Mouse (Mus musculus): ENCODE results near the gene Ralgps2. TPM values are rescaled to one million over a fixed set of nuclear protein-coding genes. Genes with fewer than 3 reads are reported as not detected.

Gene Ralgps2
- polyA plus RNA-seq, 1 experiment from 2014 or later: 91.7 TPM

GRCm38 (mm10) chr1:156870028-156870427 is 69.4 kb downstream of the Ralgps2 start:
- Histone ChIP-seq H3K9ac (no peak overlapping the region), H3K4me2 (no peak overlapping the region), H3K36me3 (peaks cover 33% of the 10 kb centered on the region), H3K4me3 (no peak overlapping the region), H3K27ac (replicated peaks) (no peak overlapping the region), H3K27me3 (no peaks in the 10 kb centered on the region), H3K9me3 (no peaks in the 10 kb centered on the region), H3K4me1 (replicated peaks) (no peaks in the 10 kb centered on the region)
- no peak for ATAC-seq (ENCODE audit: low read depth)
- 93% methylated on average over 5 of the region's 5 CpGs for WGBS

DNA sequence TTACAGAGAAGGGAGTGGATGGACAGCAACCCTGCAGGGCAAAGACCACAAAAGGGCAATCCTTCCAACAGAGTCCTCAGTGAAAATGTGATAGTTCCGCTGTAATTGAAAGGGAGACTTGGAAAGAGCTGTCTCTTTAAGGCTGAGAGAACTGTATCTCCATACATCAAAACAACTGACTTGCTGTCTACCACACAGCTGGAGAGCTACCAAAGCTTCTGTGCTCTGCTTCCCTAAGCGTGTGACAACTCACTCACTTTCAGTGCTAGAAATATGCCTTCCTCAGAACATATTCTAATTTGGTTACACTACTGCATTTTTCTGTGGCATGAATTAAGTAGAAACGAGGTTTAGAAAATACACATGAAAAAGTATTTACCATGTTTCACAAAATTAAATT is 75.2 kb downstream of the Ralgps2 start:
- Histone ChIP-seq H3K9me3 (no peaks in the 10 kb centered on the region), H3K27ac (replicated peaks) (peak overlapping the region; percentile 14; the same call in 1 of the 2 replicates), H3K9ac (no peak overlapping the region), H3K36me3 (peaks cover 7% of the 10 kb centered on the region; the same call in 1 of the 2 replicates), H3K4me2 (no peak overlapping the region), H3K4me3 (no peak overlapping the region), H3K4me1 (replicated peaks) (peaks cover 16% of the 10 kb centered on the region), H3K27me3 (no peaks in the 10 kb centered on the region)
- WGBS: 49% methylated on average over 3 of the region's 3 CpGs
- no peak for ATAC-seq (ENCODE audit: low read depth)

DNA sequence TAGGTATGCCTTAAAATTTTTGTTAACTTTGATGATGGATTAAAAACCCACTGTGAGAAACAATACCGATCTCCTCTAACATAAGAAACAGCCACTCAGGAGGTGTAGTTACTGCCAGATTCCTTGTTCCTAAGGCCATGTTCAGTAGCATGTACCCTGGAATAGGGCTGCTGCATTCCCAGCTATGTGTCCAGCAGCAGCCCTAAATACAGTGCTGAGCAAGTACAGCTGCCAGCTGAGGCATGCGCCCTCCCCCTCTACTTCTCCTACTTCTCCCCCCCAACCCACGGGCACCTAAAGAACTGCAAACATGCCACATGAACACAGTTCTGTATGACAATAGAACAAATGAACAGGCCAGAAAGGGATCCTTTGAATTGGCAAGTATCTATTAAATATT is 75.7 kb downstream of the Ralgps2 start:
- 54% methylated on average over 3 of the region's 3 CpGs for whole genome bisulfite sequencing
- H3K4me3 ChIP-seq: no peak overlapping the region
- peaks cover 7% of the 10 kb centered on the region; the same call in 1 of the 2 replicates for H3K36me3 ChIP-seq
- 0 out of 2 replicates have a peak overlapping the region, but pooled peaks have one; percentile 14 for H3K27ac ChIP-seq (replicated peaks)
- H3K4me1 ChIP-seq (replicated peaks): peaks cover 16% of the 10 kb centered on the region
- no peaks in the 10 kb centered on the region for H3K27me3 ChIP-seq
- H3K9ac ChIP-seq: no peak overlapping the region
- no peak for ATAC-seq (ENCODE audit: low read depth)
- H3K9me3 ChIP-seq: no peaks in the 10 kb centered on the region
- H3K4me2 ChIP-seq: no peak overlapping the region

- H3K9me3 ChIP-seq: no peaks in the 10 kb centered on the region
- no peak overlapping the region for H3K9ac ChIP-seq
- peaks cover 16% of the 10 kb centered on the region for H3K4me1 ChIP-seq (replicated peaks)
- no peak for ATAC-seq (ENCODE audit: low read depth)
- H3K4me2 ChIP-seq: no peak overlapping the region
- H3K27me3 ChIP-seq: no peaks in the 10 kb centered on the region
- WGBS: 42% methylated on average over 4 of the region's 4 CpGs
- H3K36me3 ChIP-seq: peaks cover 2% of the 10 kb centered on the region; the same call in 1 of the 2 replicates
- no peak overlapping the region for H3K27ac ChIP-seq (replicated peaks)
- no peak overlapping the region for H3K4me3 ChIP-seq
Measured at GRCm38 (mm10) chr1:156861475-156862043, 77.9 kb downstream of the Ralgps2 start.

GRCm38 (mm10) chr1:156860266-156860665 is 79.2 kb downstream of the Ralgps2 start:
- 90% methylated on average over 8 of the region's 8 CpGs for WGBS
- Histone ChIP-seq H3K9me3 (no peaks in the 10 kb centered on the region), H3K27ac (replicated peaks) (no peak overlapping the region), H3K27me3 (no peaks in the 10 kb centered on the region), H3K4me3 (no peak overlapping the region), H3K36me3 (peaks cover 7% of the 10 kb centered on the region; the same call in 1 of the 2 replicates), H3K4me1 (replicated peaks) (peaks cover 16% of the 10 kb centered on the region), H3K9ac (no peak overlapping the region), H3K4me2 (no peak overlapping the region)
- no peak for ATAC-seq (ENCODE audit: low read depth)

DNA sequence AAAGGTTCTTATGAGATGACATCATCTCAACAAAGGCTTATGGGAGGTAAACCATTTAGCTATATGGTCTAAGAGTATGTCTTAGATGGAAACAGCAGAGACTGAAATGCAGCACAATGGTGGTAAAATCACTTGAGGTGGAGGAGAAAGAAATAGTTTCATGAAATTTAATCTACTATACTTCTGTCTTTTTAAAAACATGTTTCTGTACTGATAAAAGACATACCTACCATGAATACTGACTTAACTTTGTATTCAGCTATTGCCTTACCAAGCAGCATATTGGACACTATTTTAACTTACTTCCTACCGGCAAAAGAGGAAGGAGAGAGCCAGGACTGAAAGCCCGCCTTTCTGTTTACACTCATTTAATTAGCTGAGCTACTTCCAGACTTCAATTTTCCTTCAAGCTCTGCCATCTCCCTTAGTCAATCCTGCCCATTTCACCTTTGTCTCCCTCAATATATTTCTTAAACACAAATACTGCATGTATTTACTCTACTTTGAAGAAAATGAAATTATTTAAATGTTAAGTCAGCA is 79.6 kb downstream of the Ralgps2 start:
- H3K27ac ChIP-seq (replicated peaks): no peak overlapping the region
- peaks cover 16% of the 10 kb centered on the region for H3K4me1 ChIP-seq (replicated peaks)
- no peak for ATAC-seq (ENCODE audit: low read depth)
- H3K4me2 ChIP-seq: no peak overlapping the region
- H3K27me3 ChIP-seq: no peaks in the 10 kb centered on the region
- 82% methylated on average over 2 of the region's 2 CpGs for WGBS
- H3K9ac ChIP-seq: no peak overlapping the region
- H3K36me3 ChIP-seq: peaks cover 7% of the 10 kb centered on the region; the same call in 1 of the 2 replicates
- H3K4me3 ChIP-seq: no peak overlapping the region
- no peaks in the 10 kb centered on the region for H3K9me3 ChIP-seq

GRCm38 (mm10) chr1:156859156-156859555 is 80.3 kb downstream of the Ralgps2 start:
- H3K36me3 ChIP-seq: peaks cover 7% of the 10 kb centered on the region; the same call in 1 of the 2 replicates
- no peak overlapping the region for H3K4me3 ChIP-seq
- WGBS: 93% methylated on average over 2 of the region's 2 CpGs

DNA sequence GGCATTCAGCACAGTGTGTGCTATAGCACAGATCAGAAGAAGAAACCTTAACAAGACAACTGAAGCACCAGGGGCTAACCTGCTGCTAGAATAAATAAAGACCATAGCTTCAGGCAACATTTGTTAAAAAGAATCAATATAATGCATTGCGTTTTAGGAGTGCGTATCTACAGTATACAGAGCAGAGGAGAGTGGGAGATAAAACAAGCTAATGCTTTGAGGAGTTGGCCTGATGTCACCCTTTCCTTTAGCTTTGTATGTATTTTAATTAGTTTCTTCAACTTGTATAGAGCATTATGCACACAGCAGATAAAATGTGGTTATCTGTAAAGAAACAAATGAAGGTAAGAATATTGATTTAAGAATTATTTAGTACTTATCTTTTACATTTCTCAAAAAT is 82.8 kb downstream of the Ralgps2 start:
- H3K9me3 ChIP-seq: no peaks in the 10 kb centered on the region
- 0 out of 2 replicates have a peak, but pooled peaks cover 3% of the 10 kb centered on the region for H3K4me1 ChIP-seq (replicated peaks)
- no peak for ATAC-seq (ENCODE audit: low read depth)
- no peaks in the 10 kb centered on the region for H3K27me3 ChIP-seq
- 86% methylated on average over 2 of the region's 2 CpGs for WGBS
- H3K9ac ChIP-seq: no peak overlapping the region
- no peak overlapping the region for H3K27ac ChIP-seq (replicated peaks)
- peaks cover 7% of the 10 kb centered on the region; the same call in 1 of the 2 replicates for H3K36me3 ChIP-seq
- no peak overlapping the region for H3K4me2 ChIP-seq
- no peak overlapping the region for H3K4me3 ChIP-seq

More at GRCm38 (mm10) chr1:156859156-156859555, 80.3 kb downstream of the Ralgps2 start:
- ATAC-seq (ENCODE audit: low read depth): no peak
- Histone ChIP-seq H3K9me3 (no peaks in the 10 kb centered on the region), H3K4me1 (replicated peaks) (peaks cover 10% of the 10 kb centered on the region), H3K4me2 (no peak overlapping the region), H3K27me3 (no peaks in the 10 kb centered on the region), H3K9ac (no peak overlapping the region), H3K27ac (replicated peaks) (no peak overlapping the region)

DNA sequence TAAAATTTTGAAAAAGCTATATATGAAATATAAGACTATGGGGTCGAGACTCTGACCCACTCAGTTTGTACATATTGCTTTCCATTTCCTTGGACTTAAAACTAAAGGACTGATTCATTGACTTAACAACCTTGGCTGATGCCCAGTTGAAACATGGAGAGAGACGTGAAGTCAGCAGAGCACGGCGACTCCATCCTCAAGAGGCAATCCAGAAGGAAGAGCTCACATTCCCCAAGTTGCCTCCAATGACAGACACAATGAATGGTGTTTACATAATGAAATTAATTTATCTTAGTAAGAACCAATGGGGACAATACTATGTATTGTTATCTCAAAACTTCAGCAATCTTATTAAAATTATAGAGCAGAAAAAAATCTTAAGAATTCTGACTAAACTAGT is 84.9 kb downstream of the Ralgps2 start:
- H3K27ac ChIP-seq (replicated peaks): no peak overlapping the region
- H3K9ac ChIP-seq: no peak overlapping the region
- peaks cover 13% of the 10 kb centered on the region; the same call in 1 of the 2 replicates for H3K36me3 ChIP-seq
- 93% methylated on average over 4 of the region's 4 CpGs for WGBS
- no peak overlapping the region for H3K4me3 ChIP-seq
- H3K4me2 ChIP-seq: no peak overlapping the region
- no peaks in the 10 kb centered on the region for H3K27me3 ChIP-seq
- no peak for ATAC-seq (ENCODE audit: low read depth)
- no peaks in the 10 kb centered on the region for H3K9me3 ChIP-seq
- 0 out of 2 replicates have a peak, but pooled peaks cover 3% of the 10 kb centered on the region for H3K4me1 ChIP-seq (replicated peaks)

DNA sequence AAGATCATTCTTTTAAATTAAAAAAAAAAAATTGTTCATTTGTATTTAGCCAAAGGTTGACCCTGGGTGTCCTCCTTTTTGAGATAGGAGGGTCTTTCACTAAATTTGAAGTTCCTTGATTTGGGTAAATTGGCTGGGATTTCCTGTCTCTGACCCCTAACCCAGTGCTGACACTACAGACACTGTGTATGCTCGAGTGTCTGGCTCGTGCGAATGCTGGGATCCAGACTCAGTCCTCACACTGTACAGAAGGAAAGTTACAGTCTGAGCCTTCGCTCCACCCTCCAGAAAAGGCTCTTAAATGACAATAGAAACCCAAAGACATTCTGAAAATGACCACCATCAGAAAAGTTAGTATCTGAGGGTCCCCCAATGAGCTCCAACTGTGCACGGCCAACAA is 86.6 kb downstream of the Ralgps2 start:
- H3K9me3 ChIP-seq: no peaks in the 10 kb centered on the region
- H3K36me3 ChIP-seq: peaks cover 13% of the 10 kb centered on the region; the same call in 1 of the 2 replicates
- H3K27me3 ChIP-seq: no peaks in the 10 kb centered on the region
- H3K4me1 ChIP-seq (replicated peaks): 0 out of 2 replicates have a peak, but pooled peaks cover 3% of the 10 kb centered on the region
- no peak overlapping the region for H3K4me2 ChIP-seq
- 0 out of 2 replicates have a peak overlapping the region, but pooled peaks have one; percentile 18 for H3K27ac ChIP-seq (replicated peaks)
- WGBS: 72% methylated on average over 5 of the region's 5 CpGs
- no peak overlapping the region for H3K4me3 ChIP-seq
- H3K9ac ChIP-seq: no peak overlapping the region
- no peak for ATAC-seq (ENCODE audit: low read depth)

- Histone ChIP-seq H3K27me3 (no peaks in the 10 kb centered on the region), H3K4me2 (no peak overlapping the region), H3K9me3 (no peaks in the 10 kb centered on the region), H3K27ac (replicated peaks) (no peak overlapping the region), H3K4me3 (no peak overlapping the region), H3K9ac (no peak overlapping the region), H3K4me1 (replicated peaks) (0 out of 2 replicates have a peak, but pooled peaks cover 3% of the 10 kb centered on the region), H3K36me3 (peaks cover 13% of the 10 kb centered on the region; the same call in 1 of the 2 replicates)
- no peak for ATAC-seq (ENCODE audit: low read depth)
- WGBS: 77% methylated on average over 9 of the region's 9 CpGs
Measured at GRCm38 (mm10) chr1:156852409-156852808, 87.0 kb downstream of the Ralgps2 start.

- H3K9me3 ChIP-seq: no peaks in the 10 kb centered on the region
- H3K4me2 ChIP-seq: no peak overlapping the region
- no peak overlapping the region for H3K9ac ChIP-seq
- peaks cover 6% of the 10 kb centered on the region; the same call in 1 of the 2 replicates for H3K36me3 ChIP-seq
- WGBS: 78% methylated on average over 4 of the region's 4 CpGs
- no peak for ATAC-seq (ENCODE audit: low read depth)
- H3K27ac ChIP-seq (replicated peaks): no peak overlapping the region
- H3K4me3 ChIP-seq: no peak overlapping the region
- peaks cover 5% of the 10 kb centered on the region; the same call in 1 of the 2 replicates for H3K4me1 ChIP-seq (replicated peaks)
- H3K27me3 ChIP-seq: no peaks in the 10 kb centered on the region
Measured at GRCm38 (mm10) chr1:156847098-156847497, 92.3 kb downstream of the Ralgps2 start.
